Mouse (Mus musculus) stomach, postnatal 0 days (tissue): ENCODE data around the gene Cenpl.

ENCODE experiments used
- CTCF ChIP-seq: IDR thresholded peaks from 2 replicates; pipeline ENCODE4 v1.5.1; 2016; ENCODE audit warnings: antibody characterized with exemption, low read depth, mild to moderate bottlenecking, moderate library complexity
- EP300 ChIP-seq: optimal IDR thresholded peaks from 2 replicates; pipeline ENCODE3; 2016; ENCODE audit warnings: antibody characterized with exemption

- TF ChIP-seq CTCF (no peak), EP300 (no peak)
Observed at GRCm38 (mm10) chr1:161025410-161026210, 44.9 kb upstream of the Cenpl start.
